Mouse (Mus musculus) A20 (cell line): ENCODE results near the gene Gm10974.

ENCODE experiments used
- DNase-seq: peaks from one replicate; pipeline ENCODE4 v3.0.0-alpha.2; 2011; ENCODE audit warnings: low read depth, low spot score

The Gm10974 gene

DNA sequence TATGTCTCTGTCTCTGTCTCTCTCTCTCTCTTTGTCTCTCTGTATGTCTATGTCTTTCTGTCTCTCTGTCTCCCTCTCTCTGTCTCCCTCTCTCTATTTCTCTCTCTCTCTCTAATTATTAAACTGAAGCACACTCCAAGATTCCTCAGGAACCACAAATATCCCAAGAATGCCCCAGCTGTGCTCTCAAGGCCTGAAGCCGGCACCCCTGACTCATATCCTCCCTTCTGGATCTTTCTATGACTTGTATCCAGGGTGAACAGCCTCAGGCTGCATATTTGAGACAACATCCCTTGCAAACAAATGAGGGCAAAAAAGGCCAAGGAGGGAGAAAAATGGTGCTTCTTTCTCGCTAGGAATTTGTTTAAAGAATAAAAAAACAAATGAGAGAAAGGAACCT lies at the start of gene Gm10974:
Gene Gm10974, plus strand, starts transcription at position 2 of the 400 bp plus-strand sequence.
- DNase-seq: no peak

DNA sequence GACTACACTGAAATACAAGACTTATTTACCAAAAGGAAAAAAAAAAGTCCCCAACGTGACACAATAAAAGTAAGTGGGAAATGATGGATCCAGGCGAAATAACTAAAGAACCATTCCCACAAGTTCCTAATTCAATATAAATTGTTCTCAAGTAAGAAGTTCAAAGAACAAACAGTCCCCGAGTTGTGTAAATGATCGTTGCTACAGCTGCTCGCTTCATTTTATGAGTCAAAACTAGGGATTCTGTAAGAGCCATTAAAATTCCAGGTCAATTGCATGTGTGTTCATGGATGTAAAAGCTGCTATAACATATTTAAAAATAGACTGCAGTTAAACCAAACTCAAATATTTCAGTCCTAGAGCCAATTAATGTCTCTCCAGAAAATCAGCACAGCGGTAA lies 47.6 kb upstream of the Gm10974 start:
- no peak for DNase-seq

DNA sequence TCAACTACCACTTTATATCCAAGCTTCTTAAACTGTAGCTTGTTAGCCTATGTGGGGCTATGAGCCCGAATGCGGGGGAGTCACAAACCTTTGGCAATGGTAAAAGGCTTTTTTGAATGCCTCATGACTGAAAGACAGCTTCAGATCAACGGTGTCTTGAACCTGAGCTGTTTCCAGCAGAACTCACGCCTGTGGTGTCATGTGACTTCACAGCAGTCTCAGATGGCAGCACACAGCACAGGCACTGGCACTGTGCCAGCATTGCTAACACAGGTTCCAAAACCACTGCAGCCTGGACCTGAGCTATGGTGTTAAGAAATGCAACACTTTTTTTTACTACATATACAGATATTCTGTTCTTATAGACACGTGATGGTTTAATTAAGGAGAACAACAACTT lies 44.7 kb upstream of the Gm10974 start:
- peak; percentile 48 for DNase-seq

DNA sequence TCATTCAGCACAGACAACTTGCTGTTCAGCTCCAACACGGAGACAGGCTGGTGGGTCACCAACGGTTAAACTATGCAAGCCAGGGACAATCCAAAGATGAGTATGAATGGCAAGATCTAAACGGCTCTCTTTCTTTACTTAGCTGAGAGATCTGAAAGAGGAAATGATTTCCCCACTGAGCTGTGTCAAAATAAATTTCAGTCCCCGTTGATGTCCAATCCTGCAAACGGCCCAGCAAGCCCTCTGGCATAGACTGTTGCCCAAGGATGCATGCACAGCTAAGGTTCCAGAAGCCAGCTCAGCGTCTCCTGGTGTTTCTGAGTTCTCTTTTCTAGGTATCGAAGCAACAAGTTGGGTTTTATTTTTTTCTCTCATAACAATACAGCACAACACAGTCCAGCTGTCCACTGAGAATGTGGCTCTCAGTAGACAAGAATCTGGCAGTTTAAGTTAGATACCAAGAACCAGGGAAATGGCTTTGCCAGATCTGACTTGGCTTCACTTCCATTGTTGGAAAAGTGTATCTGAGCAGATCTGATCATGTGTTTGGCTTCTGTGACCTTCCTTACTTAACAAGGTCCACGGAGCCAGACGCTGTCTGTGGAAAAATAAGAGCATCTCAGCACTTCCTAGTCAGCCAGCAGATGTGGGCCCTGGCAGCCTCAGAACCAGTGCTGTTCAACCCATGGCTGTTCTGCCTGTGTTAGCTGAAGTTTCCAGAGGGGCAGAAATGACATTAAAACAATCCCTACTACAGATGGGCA lies 42.3 kb upstream of the Gm10974 start:
- DNase-seq: peak; percentile 30

DNA sequence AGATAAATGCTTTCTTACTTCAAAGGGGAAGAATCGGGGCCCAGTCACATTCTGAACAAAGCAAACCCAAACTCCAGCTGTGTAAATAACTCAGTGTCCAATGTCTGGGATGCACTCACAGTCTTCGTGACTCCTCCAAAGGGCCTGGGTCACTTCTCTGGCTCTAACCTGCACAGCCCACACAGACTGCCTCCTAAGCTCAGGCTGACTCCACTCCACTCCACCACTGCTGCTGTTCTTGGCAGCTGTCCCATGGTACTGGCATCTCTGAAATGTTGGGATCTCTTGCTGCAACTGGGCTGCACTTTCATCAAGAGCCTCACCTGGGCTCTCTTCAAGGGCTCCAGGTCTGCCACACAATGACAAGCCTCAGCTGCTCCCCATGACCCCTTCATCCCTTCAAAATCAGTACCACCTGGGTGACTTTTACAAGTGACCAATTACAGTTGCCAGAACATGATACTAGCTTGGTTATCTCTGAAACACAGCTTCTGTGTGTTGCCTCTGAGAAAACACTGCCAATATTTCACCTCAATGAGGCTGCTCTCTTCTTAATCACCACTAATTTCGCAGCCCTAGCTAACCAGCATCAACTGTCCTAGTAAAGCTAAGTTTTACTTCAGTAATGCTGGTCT lies 40.2 kb upstream of the Gm10974 start:
- no peak for DNase-seq

DNA sequence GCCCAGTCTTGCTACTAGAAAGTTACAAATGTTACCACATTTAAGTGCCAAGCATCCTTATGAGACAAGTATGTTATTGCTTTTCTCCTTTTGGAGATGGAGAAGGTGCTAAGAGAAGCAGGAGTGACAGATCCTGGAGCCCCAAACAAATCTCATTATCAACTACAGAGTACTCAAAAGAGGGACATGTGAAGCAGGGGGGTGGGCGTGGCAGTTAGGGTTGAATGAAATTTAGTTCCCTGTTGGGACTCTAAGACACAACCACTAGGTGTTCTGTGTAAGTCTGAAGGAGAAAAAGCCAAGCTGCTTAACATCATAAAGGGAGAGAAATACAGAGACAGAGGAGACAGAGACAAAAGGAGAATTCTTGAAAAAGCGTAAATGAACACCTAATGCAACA lies 38.2 kb upstream of the Gm10974 start:
- DNase-seq: no peak

DNA sequence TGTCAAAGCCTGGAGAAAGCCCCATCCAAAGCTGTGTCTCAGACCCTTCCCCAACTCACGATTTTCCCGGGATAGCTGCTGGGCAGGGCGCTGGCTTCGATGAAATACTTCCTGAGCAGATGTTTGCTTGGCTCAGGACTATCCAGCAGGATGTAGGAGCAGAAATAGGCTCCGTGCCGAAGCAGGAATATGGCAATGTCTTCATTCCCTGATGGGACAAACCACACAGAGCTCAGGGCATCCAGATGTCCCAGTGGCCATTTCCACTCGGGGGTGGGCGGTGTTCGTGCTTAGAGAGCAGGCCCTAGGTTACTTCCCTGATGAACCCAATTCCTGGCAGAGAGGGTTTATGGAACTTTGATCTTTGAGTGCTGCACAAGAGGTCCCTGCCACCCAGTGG lies 35.1 kb upstream of the Gm10974 start:
- no peak for DNase-seq

DNA sequence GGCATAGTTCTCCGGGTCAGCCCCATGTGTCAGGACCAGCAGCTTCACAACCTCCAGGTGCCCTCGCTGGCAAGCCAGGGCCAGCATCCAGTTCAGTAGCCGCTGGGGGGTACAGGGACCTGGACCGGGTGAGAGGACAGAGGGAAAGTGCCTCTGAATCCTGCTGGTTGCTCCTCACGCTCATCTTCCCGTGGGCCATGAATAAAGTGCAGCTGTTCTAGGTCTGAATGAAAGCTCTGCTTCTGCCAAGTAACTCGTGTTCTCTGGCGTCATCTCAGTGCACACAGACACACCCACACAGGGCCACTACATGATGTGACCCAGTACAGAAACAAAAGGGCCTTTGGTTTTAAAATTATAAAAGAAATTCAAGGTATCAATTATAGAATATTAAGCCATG lies 33.4 kb upstream of the Gm10974 start:
- DNase-seq: no peak

DNA sequence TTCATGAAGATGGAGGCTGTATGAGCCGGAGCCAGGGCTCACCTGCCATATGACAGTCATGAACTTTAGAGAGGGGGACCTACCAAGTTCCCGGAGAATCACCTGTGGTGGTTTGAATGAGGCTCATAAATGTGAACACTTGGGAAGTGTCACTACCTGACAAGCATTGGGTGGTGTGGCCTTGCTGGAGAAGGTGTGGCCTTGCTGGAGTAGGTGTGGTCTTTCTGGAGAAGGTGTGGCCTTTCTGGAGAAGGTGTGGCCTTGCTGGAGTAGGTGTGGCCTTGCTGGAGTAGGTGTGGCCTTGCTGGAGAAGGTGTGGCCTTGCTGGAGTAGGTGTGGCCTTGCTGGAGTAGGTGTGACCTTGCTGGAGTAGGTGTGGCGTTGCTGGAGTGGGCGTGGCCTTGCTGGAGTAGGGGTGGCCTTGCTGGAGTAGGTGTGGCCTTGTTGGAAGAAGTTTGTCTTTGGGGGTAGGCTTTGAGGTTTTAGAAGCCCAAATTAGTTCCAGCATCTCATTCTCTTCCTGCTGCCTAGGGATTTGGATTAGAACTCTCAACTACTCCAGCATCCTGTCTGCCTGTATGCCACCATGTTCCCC lies 31.7 kb upstream of the Gm10974 start:
- DNase-seq: peak; percentile 61

DNA sequence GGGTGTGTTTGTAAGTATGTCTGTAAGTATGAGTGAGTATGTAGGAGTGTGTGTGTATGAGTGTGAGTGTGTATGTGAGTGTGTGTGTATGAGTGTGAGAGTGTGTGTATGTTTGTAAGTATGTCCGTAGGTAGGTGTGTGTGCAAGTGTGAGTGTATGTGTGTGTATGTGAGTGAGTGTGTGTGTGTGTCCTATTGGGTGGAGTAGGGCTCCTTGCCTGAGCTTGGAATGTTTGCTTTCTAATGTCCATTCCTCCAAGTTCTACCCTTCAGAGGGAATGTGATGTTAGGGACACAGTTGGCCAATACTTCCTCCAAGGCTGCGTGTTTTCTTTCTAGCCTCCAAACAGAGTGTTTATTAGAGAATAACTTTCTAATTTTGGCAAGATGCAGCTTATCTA lies 28.8 kb upstream of the Gm10974 start:
- no peak for DNase-seq

DNA sequence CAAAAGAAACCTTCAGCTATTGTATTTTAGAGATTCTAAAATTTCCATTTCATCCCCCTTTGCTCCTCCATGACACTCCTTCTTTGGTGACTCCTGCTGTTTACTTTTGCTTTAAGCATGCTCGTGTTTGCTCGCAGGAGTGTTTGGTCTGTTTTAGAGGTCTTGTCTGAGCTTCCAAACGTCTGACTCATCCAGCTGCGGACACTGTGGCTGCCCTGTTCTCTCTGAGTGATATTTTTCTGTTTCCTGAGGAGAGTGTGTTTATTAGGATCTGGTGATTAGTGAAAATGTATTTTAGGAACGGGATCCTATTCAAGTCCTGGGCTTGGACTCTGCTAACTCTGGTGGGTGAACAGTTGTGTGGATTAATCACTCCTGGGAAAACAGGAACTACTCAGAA lies 26.1 kb upstream of the Gm10974 start:
- no peak for DNase-seq

DNA sequence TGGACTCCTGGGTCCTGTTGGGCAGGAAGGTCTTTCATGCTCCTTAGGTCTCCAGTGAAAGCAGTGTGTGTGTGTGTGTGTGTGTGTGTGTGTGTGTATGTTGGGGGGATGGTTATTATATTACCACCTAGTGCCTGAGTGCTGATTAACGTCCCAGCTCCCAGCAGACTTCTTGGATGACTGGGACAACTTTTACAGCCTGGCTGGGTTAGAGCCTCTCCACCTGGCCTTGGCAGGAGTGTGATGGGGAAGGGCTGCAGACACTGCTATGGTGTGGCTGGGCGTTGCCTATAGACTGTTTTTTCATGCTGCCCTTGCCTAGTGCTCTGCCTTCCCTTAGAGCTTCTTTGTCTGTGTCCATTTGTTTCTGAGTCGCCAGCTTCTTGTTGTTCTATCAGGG lies 25.7 kb upstream of the Gm10974 start:
- DNase-seq: no peak

DNA sequence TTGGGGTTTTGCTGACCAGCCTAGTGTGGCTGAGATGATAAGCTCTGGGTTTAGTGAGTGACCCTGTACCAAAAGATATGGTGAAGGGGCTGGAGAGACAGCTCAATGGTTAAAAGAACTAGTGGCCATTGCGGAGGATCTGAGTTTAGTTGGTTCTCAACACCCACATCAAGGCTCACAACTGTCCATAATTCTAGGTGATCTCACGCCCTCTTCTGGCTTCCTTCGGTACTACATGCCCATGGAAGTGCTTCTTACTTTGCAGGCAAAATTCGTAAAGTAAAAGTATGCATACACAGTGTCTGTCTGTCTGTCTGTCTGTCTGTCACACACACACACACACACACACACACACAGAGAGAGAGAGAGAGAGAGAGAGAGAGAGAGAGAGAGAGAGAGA lies 23.4 kb upstream of the Gm10974 start:
- peak; percentile 53 for DNase-seq

DNA sequence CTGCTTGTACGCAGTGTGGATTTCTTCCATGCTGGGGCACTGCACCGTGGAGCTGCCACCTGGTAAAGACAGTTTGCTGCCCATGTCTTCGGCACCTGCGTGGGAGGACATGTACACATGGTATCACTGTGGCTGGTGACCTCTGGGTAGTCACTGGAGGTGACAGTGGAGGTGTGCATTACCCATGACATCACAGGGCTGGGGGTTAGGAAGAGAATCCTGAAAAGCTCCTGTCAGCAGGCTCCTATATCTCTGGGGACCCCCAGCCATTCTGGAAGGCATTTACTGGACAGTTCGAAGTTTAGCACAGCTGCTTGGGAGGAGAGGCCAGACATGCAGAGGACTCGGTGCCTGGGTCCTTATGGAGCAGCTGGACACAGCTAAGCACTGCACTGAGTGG lies 22.9 kb upstream of the Gm10974 start:
- no peak for DNase-seq

DNA sequence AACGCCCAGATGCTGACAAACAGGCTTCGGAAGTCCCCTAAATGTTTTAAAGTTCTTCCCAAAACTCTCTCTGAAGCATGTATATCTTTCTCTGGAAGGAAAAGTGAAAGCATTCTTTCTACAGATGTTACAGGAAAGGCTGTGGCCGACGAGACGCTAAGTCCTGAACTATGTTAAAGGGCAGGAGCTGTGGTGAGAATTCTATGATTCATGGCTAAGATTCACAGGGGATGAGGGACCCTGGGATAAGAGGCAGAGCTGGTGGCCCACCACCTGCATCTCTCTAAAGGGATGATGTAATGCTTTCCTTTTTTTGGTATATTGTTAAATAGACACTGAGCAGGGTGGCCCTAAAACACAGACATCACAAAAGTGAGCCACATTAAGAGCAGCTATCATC lies 22.4 kb upstream of the Gm10974 start:
- no peak for DNase-seq

DNA sequence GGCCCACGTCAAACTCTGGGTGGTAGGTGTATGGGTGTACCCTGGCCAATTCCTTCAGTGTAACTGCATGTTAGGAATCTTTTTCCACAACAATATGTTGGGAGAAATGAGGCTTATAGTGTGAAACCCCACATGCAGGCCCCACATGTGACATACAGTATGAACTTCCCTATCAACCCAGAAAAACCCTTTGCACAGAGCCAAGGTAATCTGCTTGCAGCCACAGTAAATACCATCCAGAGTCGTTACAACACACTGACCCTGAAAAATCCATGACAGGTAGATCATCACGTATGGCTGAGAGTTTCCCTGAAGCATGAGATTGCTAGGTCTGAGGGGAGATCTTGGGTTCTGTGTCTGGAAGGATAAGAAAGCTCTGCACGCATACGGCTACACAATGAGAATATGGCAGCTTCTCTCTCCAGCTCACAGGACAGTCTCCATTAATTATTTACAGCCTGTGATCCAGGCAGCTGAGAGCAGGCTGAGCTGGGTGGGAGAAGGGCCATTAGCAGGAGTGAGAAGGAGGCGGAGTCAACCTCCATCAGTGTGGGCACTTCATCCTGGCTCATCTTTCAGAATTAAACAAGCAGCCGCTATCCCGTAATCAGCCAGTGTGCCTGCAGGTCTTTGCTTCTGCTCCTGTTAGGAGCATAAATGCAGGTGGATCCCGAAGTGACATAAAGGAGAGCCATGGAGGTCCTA lies 18.6 kb upstream of the Gm10974 start:
- no peak for DNase-seq

DNA sequence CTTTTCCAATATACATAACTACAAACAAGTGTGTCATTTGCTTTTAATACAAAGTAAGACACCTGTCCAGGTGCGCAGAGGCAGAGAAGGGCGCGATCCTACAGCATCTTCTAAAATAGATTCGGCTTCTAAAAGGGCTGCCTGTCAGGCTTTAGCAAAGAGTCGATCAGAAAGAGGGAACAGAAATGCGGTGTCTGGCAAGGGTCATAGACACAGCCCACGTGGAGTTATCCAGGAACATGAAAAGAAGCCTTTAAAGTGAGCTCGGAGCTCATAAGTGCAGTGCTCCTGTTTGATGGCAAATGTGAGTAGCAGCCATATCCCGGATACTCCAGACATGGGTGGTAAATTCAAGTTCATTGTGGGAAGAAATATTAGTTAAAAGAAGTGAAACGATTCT lies 17.1 kb upstream of the Gm10974 start:
- no peak for DNase-seq

DNA sequence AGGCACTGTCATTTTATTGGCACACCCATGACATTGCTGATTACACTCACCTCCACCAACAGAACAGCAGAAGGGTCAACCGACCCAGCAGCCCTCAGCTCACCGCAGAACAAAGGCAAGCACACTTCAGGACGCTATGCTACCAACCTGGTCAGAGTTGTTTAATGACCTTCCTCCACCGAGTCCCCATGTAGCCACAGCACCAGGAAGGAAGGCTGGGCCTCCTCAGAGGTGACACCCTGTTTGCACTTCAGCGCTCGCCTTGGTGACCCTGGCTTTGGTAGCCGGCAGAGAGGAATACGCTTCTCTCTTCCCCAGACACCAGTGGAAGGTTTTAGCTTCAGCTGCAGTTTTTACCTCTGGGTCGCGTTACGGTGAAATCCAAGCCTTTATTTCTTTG lies 16.0 kb upstream of the Gm10974 start:
- DNase-seq: no peak

DNA sequence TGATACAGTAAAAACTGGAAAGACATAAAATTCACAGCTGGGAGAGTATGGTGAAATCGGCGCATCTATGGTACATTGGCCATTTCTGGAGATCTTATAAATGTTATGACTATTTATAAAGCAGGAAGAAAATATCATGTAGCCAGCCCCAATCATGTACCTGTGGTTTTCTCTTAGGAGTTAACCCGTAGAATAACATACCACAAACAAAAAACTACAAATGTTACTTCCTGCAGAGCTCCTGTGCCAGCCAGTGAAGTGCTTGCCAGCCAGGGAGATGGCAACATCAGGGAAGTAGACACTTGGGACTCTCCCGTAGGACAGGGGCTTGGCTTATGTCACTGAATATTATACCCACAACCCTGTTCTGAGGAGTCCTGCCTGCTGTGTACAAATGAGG lies 14.6 kb upstream of the Gm10974 start:
- no peak for DNase-seq

DNA sequence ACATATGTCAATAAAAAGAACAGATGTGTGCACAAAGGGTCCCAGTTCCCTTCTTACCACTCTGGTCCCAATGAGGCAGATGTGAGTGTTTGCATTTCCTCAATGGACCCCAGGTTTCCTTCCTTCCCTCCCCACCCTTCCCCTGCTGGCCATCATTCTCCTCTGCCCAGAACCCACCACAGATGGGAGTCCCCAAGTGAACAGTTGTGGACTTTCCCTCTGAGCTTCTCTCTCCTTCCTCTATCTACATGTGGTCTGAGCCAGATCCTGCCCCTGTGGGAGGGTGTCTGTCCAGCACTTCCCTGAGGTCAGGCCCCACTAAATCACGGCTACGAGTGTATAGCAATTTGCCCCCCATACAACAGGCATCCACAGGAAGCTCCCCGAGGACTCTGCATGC lies 10.8 kb upstream of the Gm10974 start:
- DNase-seq: no peak

DNA sequence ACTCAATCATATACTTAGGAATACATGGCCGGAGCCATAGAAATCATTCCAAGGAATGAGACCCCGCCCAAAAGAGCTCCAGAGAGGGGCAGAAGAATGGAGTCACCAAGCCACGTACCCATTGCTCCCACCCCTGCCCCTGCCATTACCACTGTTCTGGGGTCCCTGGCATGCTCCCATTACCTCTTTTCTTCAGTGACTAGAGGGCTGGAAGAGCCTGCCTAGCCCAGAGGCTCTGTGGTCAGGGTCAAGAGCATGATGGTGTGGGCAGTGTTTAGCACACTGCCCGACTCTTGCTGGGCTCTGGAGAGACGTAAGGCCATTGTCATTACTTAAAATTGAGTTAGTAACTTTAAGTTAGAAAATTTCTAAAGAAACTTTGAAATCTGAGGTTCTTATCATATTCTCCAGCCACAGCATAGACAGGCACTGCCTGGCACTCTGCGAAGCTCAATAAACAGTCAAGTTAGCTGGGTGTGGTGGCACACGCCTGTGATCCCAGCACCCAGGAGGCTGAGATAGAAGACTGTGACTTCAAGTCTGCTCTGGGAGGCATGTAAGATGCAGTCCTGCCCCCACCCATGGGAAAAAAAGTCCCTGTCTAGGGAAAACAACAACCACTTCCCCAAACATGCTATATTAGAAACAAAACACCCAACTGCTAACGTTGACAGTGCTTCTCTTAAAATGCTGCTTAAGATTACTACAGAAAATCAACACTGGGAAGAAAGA lies 9.7 kb upstream of the Gm10974 start:
- DNase-seq: no peak

DNA sequence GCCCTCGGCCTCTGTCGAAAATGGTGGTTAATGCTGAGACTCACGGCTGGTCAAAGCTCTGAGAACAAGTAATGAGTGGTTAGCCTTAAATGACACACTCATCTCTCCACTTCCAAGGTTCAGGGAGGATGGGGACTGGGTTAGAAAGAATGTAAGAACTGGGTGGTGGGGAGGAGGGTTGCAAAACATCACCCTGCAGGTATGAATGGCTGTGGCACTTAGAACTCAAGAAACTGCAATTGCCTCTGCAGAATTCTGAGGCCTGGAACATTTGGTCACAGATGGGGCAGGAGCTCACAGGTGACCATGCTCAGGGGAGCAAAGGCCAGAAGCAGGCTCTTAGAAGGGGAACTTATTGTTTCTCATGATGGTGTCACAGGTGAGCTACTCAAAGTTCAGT lies 7.2 kb upstream of the Gm10974 start:
- DNase-seq: no peak
